Mouse (Mus musculus): ENCODE results near the gene Mgat3.

Mgat3 gene

GRCm38 (mm10) chr15:80225208-80225607 is 51.7 kb downstream of the Mgat3 start:
- no peak for DNase-seq (ENCODE audit: low spot score in 2 of 2)

- no peak for DNase-seq (ENCODE audit: low spot score in 2 of 2)
Observed at GRCm38 (mm10) chr15:80225796-80226195, 52.3 kb downstream of the Mgat3 start.

- DNase-seq (ENCODE audit: low spot score in 2 of 2), result no peak
Observed at GRCm38 (mm10) chr15:80228071-80228800, 54.7 kb downstream of the Mgat3 start.

- no peak for DNase-seq (ENCODE audit: low spot score in 2 of 2)
Observed at GRCm38 (mm10) chr15:80232331-80232730, 58.8 kb downstream of the Mgat3 start.

- DNase-seq (ENCODE audit: low spot score in 2 of 2), result no peak
Observed at GRCm38 (mm10) chr15:80233053-80233452, 59.5 kb downstream of the Mgat3 start.

- peak; percentile 97 to 98 for DNase-seq (ENCODE audit: low spot score in 2 of 2)
Observed at GRCm38 (mm10) chr15:80233733-80234509, 60.4 kb downstream of the Mgat3 start, which contains the start of gene Mief1. Mief1 (plus strand) TSS chr15:80234018.

- DNase-seq (ENCODE audit: low spot score in 2 of 2), result no peak
Observed at GRCm38 (mm10) chr15:80235535-80235934, 62.0 kb downstream of the Mgat3 start, which contains the start of gene AC140267.1. AC140267.1 (plus strand) TSS chr15:80235835.

- no peak for DNase-seq (ENCODE audit: low spot score in 2 of 2)
Observed at GRCm38 (mm10) chr15:80248135-80248534, 74.6 kb downstream of the Mgat3 start.

- DNase-seq (ENCODE audit: low spot score in 2 of 2), result no peak
Observed at GRCm38 (mm10) chr15:80248596-80248995, 75.1 kb downstream of the Mgat3 start.

GRCm38 (mm10) chr15:80249672-80250071 is 76.2 kb downstream of the Mgat3 start:
- DNase-seq (ENCODE audit: low spot score in 2 of 2), result no peak

- DNase-seq (ENCODE audit: low spot score in 2 of 2), result no peak
Observed at GRCm38 (mm10) chr15:80250586-80250985, 77.1 kb downstream of the Mgat3 start.

GRCm38 (mm10) chr15:80253530-80253929 is 80.0 kb downstream of the Mgat3 start:
- no peak for DNase-seq (ENCODE audit: low spot score in 2 of 2)

GRCm38 (mm10) chr15:80254207-80254606 is 80.7 kb downstream of the Mgat3 start:
- DNase-seq (ENCODE audit: low spot score in 2 of 2), result no peak

- peak; percentile 99 for DNase-seq (ENCODE audit: low spot score in 2 of 2)
Observed at GRCm38 (mm10) chr15:80254847-80255645, 81.5 kb downstream of the Mgat3 start, which contains the start of gene Atf4. Atf4 (plus strand) TSS chr15:80255184.

GRCm38 (mm10) chr15:80255646-80256121 is 82.2 kb downstream of the Mgat3 start:
- peak in 1 of 2 experiments; percentile 55 for DNase-seq (ENCODE audit: low spot score in 2 of 2)

GRCm38 (mm10) chr15:80256242-80256641 is 82.7 kb downstream of the Mgat3 start:
- DNase-seq (ENCODE audit: low spot score in 2 of 2), result no peak

GRCm38 (mm10) chr15:80256656-80257601 is 83.4 kb downstream of the Mgat3 start:
- no peak for DNase-seq (ENCODE audit: low spot score in 2 of 2)

GRCm38 (mm10) chr15:80257602-80258239 is 84.2 kb downstream of the Mgat3 start:
- DNase-seq (ENCODE audit: low spot score in 2 of 2), result no peak

GRCm38 (mm10) chr15:80258240-80259170 is 85.0 kb downstream of the Mgat3 start:
- no peak for DNase-seq (ENCODE audit: low spot score in 2 of 2)

Measured in right cerebral cortex, postnatal 36 days (tissue).